Mouse (Mus musculus): ENCODE measurements around the gene Igf1r. TPM values are rescaled to one million over a fixed set of nuclear protein-coding genes. Genes with fewer than 3 reads are reported as not detected.

The Igf1r gene
- polyA plus RNA-seq, 1 experiment from 2014 or later, result 34.7 TPM

DNA sequence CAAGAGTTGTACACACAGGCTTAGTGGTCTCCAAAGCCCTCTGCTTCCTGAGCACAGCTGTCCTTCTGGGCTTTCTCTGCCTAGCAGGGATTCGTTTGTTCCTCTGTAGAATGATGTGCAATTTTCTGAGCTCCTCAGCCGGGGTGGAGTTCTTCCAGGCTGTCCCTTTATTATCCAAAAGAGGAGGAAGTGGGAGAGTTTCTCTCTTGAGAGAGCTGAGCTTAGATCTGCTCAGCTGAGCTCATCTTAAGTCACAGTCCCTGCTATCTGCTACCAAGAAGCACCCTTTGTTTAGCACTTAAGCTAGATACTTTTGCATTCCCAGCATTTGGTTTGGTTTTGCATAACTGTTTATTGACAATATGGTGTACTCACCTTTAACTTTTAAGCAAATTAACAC, 36.7 kb downstream of the Igf1r start:
- WGBS, result 56% methylated on average over 2 of the region's 2 CpGs
- ATAC-seq (ENCODE audit: low FRiP score, low read depth), result no peak
- no peak overlapping the region for H3K27ac ChIP-seq
- no peak overlapping the region for H3K4me3 ChIP-seq
- H3K9me3 ChIP-seq, result no peaks in the 10 kb centered on the region
- H3K4me1 ChIP-seq, result peaks cover 27% of the 10 kb centered on the region
- H3K36me3 ChIP-seq, result no peaks in the 10 kb centered on the region
- H3K4me2 ChIP-seq (replicated peaks), result no peak overlapping the region
- H3K27me3 ChIP-seq (replicated peaks), result no peaks in the 10 kb centered on the region
- no peak overlapping the region for H3K9ac ChIP-seq

GRCm38 (mm10) chr7:67993614-67994013, 41.0 kb downstream of the Igf1r start:
- Histone ChIP-seq H3K36me3 (no peaks in the 10 kb centered on the region), H3K27me3 (replicated peaks) (no peaks in the 10 kb centered on the region)
- no peak for ATAC-seq (ENCODE audit: low FRiP score, low read depth)

DNA sequence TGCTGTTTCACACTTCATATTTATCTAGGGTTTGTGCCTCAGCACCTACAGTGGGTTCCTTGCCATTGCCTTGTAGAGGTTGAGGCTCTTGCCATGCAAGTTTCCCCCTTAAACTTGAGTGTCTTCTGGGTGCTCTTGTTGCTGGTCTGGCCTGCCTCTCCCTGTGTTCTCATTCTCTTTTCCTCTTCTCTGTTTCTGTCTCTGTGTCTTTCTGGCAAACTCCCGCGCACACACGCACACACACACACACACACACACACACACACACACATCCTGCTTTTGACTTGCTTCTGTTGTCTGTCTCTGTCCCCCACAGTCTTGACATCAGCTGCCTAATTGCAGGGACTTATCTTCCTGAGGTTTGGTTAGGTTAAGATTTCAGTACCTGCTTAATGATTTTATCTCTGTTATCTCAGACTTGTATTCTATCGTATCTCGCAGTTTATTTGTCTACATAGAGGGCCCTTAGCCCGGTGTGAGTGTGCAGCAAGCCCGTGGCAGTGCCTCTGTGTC, 41.8 kb downstream of the Igf1r start:
- Histone ChIP-seq H3K36me3 (no peaks in the 10 kb centered on the region), H3K9ac (no peak overlapping the region), H3K4me2 (replicated peaks) (no peak overlapping the region), H3K4me1 (peaks cover 39% of the 10 kb centered on the region), H3K4me3 (no peak overlapping the region), H3K9me3 (no peaks in the 10 kb centered on the region), H3K27ac (no peak overlapping the region), H3K27me3 (replicated peaks) (no peaks in the 10 kb centered on the region)
- 85% methylated on average over 7 of the region's 7 CpGs for WGBS
- no peak for ATAC-seq (ENCODE audit: low FRiP score, low read depth)

More at GRCm38 (mm10) chr7:67993614-67994013, 41.0 kb downstream of the Igf1r start:
- Histone ChIP-seq H3K9me3 (no peaks in the 10 kb centered on the region), H3K4me2 (replicated peaks) (no peak overlapping the region), H3K4me1 (peaks cover 32% of the 10 kb centered on the region), H3K4me3 (no peak overlapping the region), H3K9ac (no peak overlapping the region), H3K27ac (no peak overlapping the region)
- 95% methylated on average over 4 of the region's 4 CpGs for WGBS

DNA sequence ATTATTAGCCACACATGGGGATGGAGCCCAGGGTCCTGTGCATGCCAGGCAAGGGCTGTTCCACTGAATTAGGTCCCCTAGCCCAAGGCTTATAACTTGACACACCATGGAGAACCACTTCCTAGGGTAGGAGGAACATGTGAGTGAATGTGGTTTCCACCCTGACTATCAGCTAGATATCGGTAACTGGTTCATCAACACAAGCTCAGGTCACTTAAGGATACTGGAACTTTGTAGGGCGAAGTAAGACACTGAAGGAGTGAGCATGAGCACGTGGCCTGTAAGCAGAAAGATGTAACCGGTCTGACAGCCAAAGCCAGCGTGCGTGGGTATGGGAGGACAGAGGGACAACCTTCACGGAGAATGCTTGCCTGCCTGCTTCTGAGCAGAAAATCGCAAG, 42.6 kb downstream of the Igf1r start:
- ATAC-seq (ENCODE audit: low FRiP score, low read depth), result no peak
- Histone ChIP-seq H3K4me1 (peaks cover 42% of the 10 kb centered on the region), H3K27me3 (replicated peaks) (no peaks in the 10 kb centered on the region), H3K9ac (no peak overlapping the region), H3K4me3 (no peak overlapping the region), H3K4me2 (replicated peaks) (no peak overlapping the region), H3K27ac (no peak overlapping the region), H3K9me3 (no peaks in the 10 kb centered on the region), H3K36me3 (no peaks in the 10 kb centered on the region)
- 74% methylated on average over 8 of the region's 8 CpGs for WGBS

DNA sequence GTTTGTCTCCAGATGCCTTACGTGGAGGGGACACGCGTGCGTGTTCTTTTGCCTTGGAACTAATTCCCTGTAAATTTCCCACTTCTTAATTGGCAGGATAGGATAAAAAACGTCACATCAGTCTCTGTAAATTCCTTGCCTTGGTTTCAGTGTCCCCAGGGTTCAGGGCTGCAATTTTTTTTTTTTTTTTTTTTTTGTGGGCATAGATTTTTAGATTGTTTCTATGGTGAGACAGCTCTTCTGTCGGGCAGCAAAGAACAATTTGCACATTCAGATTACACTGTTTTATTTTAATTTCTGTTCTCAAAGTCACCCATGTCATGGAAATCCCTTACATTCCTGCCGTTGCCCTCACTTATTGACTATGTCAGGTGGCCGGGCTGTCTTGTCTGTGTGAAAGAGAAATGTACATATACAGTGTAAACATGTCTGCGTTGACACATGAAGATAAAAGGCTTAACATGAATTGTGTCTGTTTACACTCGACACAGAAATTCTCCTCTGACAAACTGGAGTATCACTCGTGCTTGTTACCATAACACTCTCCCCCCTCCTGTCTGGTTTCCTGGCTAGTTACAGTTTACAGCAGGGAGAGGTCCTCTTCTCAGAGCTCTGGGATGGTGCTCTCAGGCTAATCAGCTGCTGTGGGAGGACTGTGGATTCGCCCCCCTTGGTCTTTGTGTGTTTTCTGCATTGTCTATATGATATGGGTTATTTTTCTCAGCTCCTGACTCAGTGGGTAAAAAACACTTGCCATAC, 43.8 kb downstream of the Igf1r start:
- no peak overlapping the region for H3K9ac ChIP-seq
- ATAC-seq (ENCODE audit: low FRiP score, low read depth), result no peak
- H3K9me3 ChIP-seq, result no peaks in the 10 kb centered on the region
- H3K27ac ChIP-seq, result no peak overlapping the region
- H3K4me2 ChIP-seq (replicated peaks), result no peak overlapping the region
- no peaks in the 10 kb centered on the region for H3K36me3 ChIP-seq
- H3K4me3 ChIP-seq, result no peak overlapping the region
- H3K27me3 ChIP-seq (replicated peaks), result no peaks in the 10 kb centered on the region
- 70% methylated on average over 12 of the region's 12 CpGs for WGBS
- peaks cover 40% of the 10 kb centered on the region for H3K4me1 ChIP-seq

GRCm38 (mm10) chr7:68001269-68001668, 48.6 kb downstream of the Igf1r start:
- H3K36me3 ChIP-seq, result peaks cover 17% of the 10 kb centered on the region
- ATAC-seq (ENCODE audit: low FRiP score, low read depth), result no peak
- H3K9me3 ChIP-seq, result no peaks in the 10 kb centered on the region
- no peak overlapping the region for H3K4me2 ChIP-seq (replicated peaks)
- WGBS, result 89% methylated on average over 5 of the region's 5 CpGs
- no peak overlapping the region for H3K4me3 ChIP-seq
- H3K27ac ChIP-seq, result no peak overlapping the region
- H3K9ac ChIP-seq, result no peak overlapping the region
- peaks cover 19% of the 10 kb centered on the region for H3K4me1 ChIP-seq
- H3K27me3 ChIP-seq (replicated peaks), result no peaks in the 10 kb centered on the region

- Histone ChIP-seq H3K4me1 (peaks cover 9% of the 10 kb centered on the region; the same call in 1 of the 2 replicates), H3K9ac (no peak overlapping the region), H3K27me3 (replicated peaks) (no peaks in the 10 kb centered on the region), H3K4me3 (no peak overlapping the region), H3K4me2 (replicated peaks) (no peak overlapping the region), H3K36me3 (peaks cover 38% of the 10 kb centered on the region), H3K27ac (no peak overlapping the region), H3K9me3 (no peaks in the 10 kb centered on the region)
- ATAC-seq (ENCODE audit: low FRiP score, low read depth), result no peak
- WGBS, result 94% methylated on average over 7 of the region's 7 CpGs
Measured at GRCm38 (mm10) chr7:68006074-68006473, 53.4 kb downstream of the Igf1r start.

GRCm38 (mm10) chr7:68006496-68006895, 53.9 kb downstream of the Igf1r start:
- ATAC-seq (ENCODE audit: low FRiP score, low read depth), result no peak
- Histone ChIP-seq H3K27me3 (replicated peaks) (no peaks in the 10 kb centered on the region), H3K9ac (no peak overlapping the region), H3K9me3 (no peaks in the 10 kb centered on the region), H3K27ac (no peak overlapping the region), H3K4me2 (replicated peaks) (no peak overlapping the region), H3K36me3 (peaks cover 38% of the 10 kb centered on the region), H3K4me1 (peaks cover 9% of the 10 kb centered on the region; the same call in 1 of the 2 replicates), H3K4me3 (no peak overlapping the region)
- whole genome bisulfite sequencing, result 92% methylated on average over 6 of the region's 6 CpGs

- H3K4me3 ChIP-seq, result no peak overlapping the region
- peaks cover 23% of the 10 kb centered on the region for H3K36me3 ChIP-seq
- no peak overlapping the region for H3K4me2 ChIP-seq (replicated peaks)
- WGBS, result 52% methylated on average over 8 of the region's 8 CpGs
- no peaks in the 10 kb centered on the region for H3K27me3 ChIP-seq (replicated peaks)
- H3K9ac ChIP-seq, result no peak overlapping the region
- ATAC-seq (ENCODE audit: low FRiP score, low read depth), result no peak
- H3K9me3 ChIP-seq, result no peaks in the 10 kb centered on the region
- H3K4me1 ChIP-seq, result peaks cover 15% of the 10 kb centered on the region
- H3K27ac ChIP-seq, result no peak overlapping the region
Measured at GRCm38 (mm10) chr7:68009635-68010034, 57.0 kb downstream of the Igf1r start.

- Histone ChIP-seq H3K9me3 (no peaks in the 10 kb centered on the region), H3K27me3 (replicated peaks) (no peaks in the 10 kb centered on the region), H3K4me1 (peaks cover 15% of the 10 kb centered on the region), H3K4me3 (no peak overlapping the region), H3K4me2 (replicated peaks) (no peak overlapping the region), H3K36me3 (peaks cover 20% of the 10 kb centered on the region), H3K9ac (no peak overlapping the region), H3K27ac (no peak overlapping the region)
- WGBS, result 46% methylated on average over 7 of the region's 7 CpGs
- ATAC-seq (ENCODE audit: low FRiP score, low read depth), result no peak
Measured at GRCm38 (mm10) chr7:68010168-68010567, 57.5 kb downstream of the Igf1r start.

GRCm38 (mm10) chr7:68010802-68011201, 58.2 kb downstream of the Igf1r start:
- Histone ChIP-seq H3K9me3 (no peaks in the 10 kb centered on the region), H3K4me3 (no peak overlapping the region), H3K9ac (no peak overlapping the region), H3K4me2 (replicated peaks) (no peak overlapping the region), H3K36me3 (peaks cover 20% of the 10 kb centered on the region), H3K27me3 (replicated peaks) (no peaks in the 10 kb centered on the region), H3K27ac (no peak overlapping the region), H3K4me1 (peaks cover 15% of the 10 kb centered on the region)
- no peak for ATAC-seq (ENCODE audit: low FRiP score, low read depth)
- WGBS, result 84% methylated on average over 3 of the region's 3 CpGs

DNA sequence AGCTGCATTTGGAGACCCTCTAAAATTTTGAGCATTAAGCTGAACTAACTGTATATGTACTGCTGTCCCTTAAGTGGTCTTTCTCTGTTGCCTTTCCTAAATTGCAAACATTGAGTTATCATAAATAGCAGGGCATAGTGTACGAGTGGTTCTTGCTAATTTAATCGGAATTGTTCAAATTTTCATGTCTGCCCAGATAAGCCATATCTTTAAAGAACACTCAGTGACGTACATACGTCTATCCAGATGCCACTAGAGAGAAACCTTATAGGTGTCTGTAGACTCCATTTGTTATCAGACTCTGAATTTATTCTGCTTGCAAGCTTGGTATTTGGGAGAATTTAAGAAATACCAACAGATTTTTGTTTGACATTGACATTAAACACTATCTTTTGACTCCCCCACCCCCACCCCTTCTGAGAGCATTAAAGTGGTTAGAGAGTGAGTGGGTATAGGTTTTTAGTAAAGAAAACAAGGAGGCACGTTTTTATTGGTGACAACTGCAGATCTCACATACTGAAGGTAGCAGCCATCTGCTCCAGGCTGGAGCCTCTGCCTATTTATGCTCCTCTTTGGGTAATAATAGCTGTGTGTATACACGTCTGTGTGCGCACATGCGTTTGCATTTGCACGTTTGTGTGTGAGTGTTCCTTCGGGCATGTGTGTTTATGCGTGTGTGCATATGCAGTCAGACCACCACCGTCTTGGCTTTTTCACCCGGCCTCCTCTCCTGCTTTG, 58.9 kb downstream of the Igf1r start:
- Histone ChIP-seq H3K9ac (no peak overlapping the region), H3K4me1 (peaks cover 15% of the 10 kb centered on the region), H3K9me3 (no peaks in the 10 kb centered on the region), H3K36me3 (peaks cover 20% of the 10 kb centered on the region), H3K27ac (no peak overlapping the region), H3K4me3 (no peak overlapping the region), H3K4me2 (replicated peaks) (no peak overlapping the region), H3K27me3 (replicated peaks) (no peaks in the 10 kb centered on the region)
- WGBS, result 87% methylated on average over 13 of the region's 13 CpGs
- no peak for ATAC-seq (ENCODE audit: low FRiP score, low read depth)
